Mouse (Mus musculus): ENCODE data around the gene Gm44965. TPM values are rescaled to one million over a fixed set of nuclear protein-coding genes. Genes with fewer than 3 reads are reported as not detected.
A peak's percentile ranks its signal among the peaks of the same experiment; 100 is the strongest.

Gene Gm44965
- total RNA-seq, 2 experiments from 2014 or later, result 1.3 TPM; not detected in 1

- DNase-seq, result no peak
Observed at GRCm38 (mm10) chr6:48626464-48626863, 32.7 kb downstream of the Gm44965 start, which contains the start of gene AI854703. AI854703 (plus strand) TSS chr6:48626764.

GRCm38 (mm10) chr6:48626984-48627383 is 33.2 kb downstream of the Gm44965 start:
- DNase-seq, result peak; percentile 73

- no peak for DNase-seq
Observed at GRCm38 (mm10) chr6:48627511-48627924, 33.8 kb downstream of the Gm44965 start.

- DNase-seq, result no peak
Observed at GRCm38 (mm10) chr6:48628377-48628776, 34.6 kb downstream of the Gm44965 start.

GRCm38 (mm10) chr6:48628808-48629660 is 35.3 kb downstream of the Gm44965 start:
- peak; percentile 38 for DNase-seq

- no peak for DNase-seq
Observed at GRCm38 (mm10) chr6:48629661-48630034, 35.9 kb downstream of the Gm44965 start.

GRCm38 (mm10) chr6:48630831-48631230 is 37.1 kb downstream of the Gm44965 start:
- DNase-seq, result no peak

- no peak for DNase-seq
Observed at GRCm38 (mm10) chr6:48635105-48635504, 41.4 kb downstream of the Gm44965 start.

- no peak for DNase-seq
Observed at GRCm38 (mm10) chr6:48636515-48636914, 42.8 kb downstream of the Gm44965 start.

- DNase-seq, result no peak
Observed at GRCm38 (mm10) chr6:48637811-48638500, 44.2 kb downstream of the Gm44965 start.

- no peak for DNase-seq
Observed at GRCm38 (mm10) chr6:48638553-48638952, 44.8 kb downstream of the Gm44965 start.

- no peak for DNase-seq
Observed at GRCm38 (mm10) chr6:48641391-48641790, 47.6 kb downstream of the Gm44965 start.

- DNase-seq, result peak; percentile 49
Observed at GRCm38 (mm10) chr6:48642764-48643292, 49.1 kb downstream of the Gm44965 start.

- peak; percentile 80 for DNase-seq
Observed at GRCm38 (mm10) chr6:48645660-48646308, 52.0 kb downstream of the Gm44965 start.

GRCm38 (mm10) chr6:48646309-48646690 is 52.6 kb downstream of the Gm44965 start:
- no peak for DNase-seq

GRCm38 (mm10) chr6:48646995-48647394 is 53.3 kb downstream of the Gm44965 start, which contains the start of gene Gimap8:
Gimap8 (plus strand) TSS chr6:48647234.
- peak; percentile 51 for DNase-seq

GRCm38 (mm10) chr6:48647611-48648010 is 53.9 kb downstream of the Gm44965 start:
- DNase-seq, result no peak

- DNase-seq, result no peak
Observed at GRCm38 (mm10) chr6:48648779-48649178, 55.0 kb downstream of the Gm44965 start.

GRCm38 (mm10) chr6:48650041-48650440 is 56.3 kb downstream of the Gm44965 start:
- no peak for DNase-seq

GRCm38 (mm10) chr6:48658721-48659120 is 65.0 kb downstream of the Gm44965 start:
- no peak for DNase-seq

- DNase-seq, result no peak
Observed at GRCm38 (mm10) chr6:48664750-48665149, 71.0 kb downstream of the Gm44965 start.

GRCm38 (mm10) chr6:48665471-48665870 is 71.7 kb downstream of the Gm44965 start:
- DNase-seq, result no peak
